Mouse (Mus musculus) testis, adult 2 months (tissue): ENCODE measurements at regions not wholly inside any gene's neighbourhood (a gene's known extent, or its start where the extent isn't known, plus 50 kb on each side); places are given as distances from the start of the nearest gene placed in this dataset.

Experiments
- H3K27ac ChIP-seq: fragments of 200-500 bp; 2 replicates; pipeline ENCODE4 v1.5.1; 2012; ENCODE audit warnings: low read depth, low read length; ENCODE audit not compliant: control insufficient read depth, insufficient read depth
- H3K27me3 ChIP-seq: fragments of 200-500 bp; 2 replicates; pipeline ENCODE4 v1.6.1; 2012; ENCODE audit warnings: mild to moderate bottlenecking, low read length, moderate library complexity; ENCODE audit not compliant: control insufficient read depth, insufficient read depth
- H3K36me3 ChIP-seq: fragments of 200-500 bp; 2 replicates; pipeline ENCODE4 v1.6.1; 2012; ENCODE audit warnings: mild to moderate bottlenecking, low read length; ENCODE audit not compliant: control insufficient read depth, insufficient read depth
- H3K4me1 ChIP-seq: fragments of 200-500 bp; 2 replicates; pipeline ENCODE4 v1.6.1; 2012; ENCODE audit warnings: low read length; ENCODE audit not compliant: control insufficient read depth, insufficient read depth
- H3K4me3 ChIP-seq: fragments of 200-500 bp; 2 replicates; pipeline ENCODE4 v1.5.1; 2012; ENCODE audit warnings: low read depth, mild to moderate bottlenecking, low read length, moderate library complexity, mixed read lengths; ENCODE audit not compliant: control insufficient read depth
- CTCF ChIP-seq: fragments of 200-500 bp; IDR thresholded peaks from 2 replicates; pipeline ENCODE4 v1.5.1; 2012; ENCODE audit warnings: low read depth, mild to moderate bottlenecking, inconsistent platforms, low read length, moderate library complexity; ENCODE audit not compliant: control insufficient read depth, insufficient read depth, insufficient replicate concordance
- POLR2A ChIP-seq: fragments of 200-500 bp; IDR thresholded peaks from 2 replicates; pipeline ENCODE4 v1.6.1; 2012; ENCODE audit warnings: low read depth, mild to moderate bottlenecking, inconsistent platforms, low read length, moderate library complexity; ENCODE audit not compliant: control insufficient read depth

DNA sequence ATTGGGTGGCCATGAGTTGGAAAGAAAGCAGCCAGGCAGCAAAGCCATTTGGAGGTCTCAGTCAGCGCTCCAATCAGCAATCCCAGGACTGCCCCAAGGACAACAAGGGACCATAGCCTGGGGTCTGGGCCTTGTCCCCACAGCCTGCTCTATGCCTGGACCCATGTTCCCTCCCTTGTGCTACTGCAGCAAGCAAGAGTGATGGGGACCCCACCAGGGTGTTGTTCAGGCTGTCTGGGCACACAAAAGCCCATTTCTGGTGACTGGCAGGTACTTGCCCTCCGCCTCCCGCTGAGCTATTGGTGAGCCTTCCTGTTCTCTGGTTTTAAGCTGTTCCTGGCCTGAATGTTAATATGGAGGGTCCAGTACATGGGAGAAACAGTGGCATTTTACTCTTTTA is 71.2 kb upstream of the A230072I06Rik start:
- Histone ChIP-seq H3K4me1 (no peaks in the 10 kb centered on the region), H3K4me3 (no peak overlapping the region), H3K27me3 (no peaks in the 10 kb centered on the region), H3K27ac (no peak overlapping the region), H3K36me3 (no peaks in the 10 kb centered on the region)
- TF ChIP-seq POLR2A (no peak), CTCF (no peak)

DNA sequence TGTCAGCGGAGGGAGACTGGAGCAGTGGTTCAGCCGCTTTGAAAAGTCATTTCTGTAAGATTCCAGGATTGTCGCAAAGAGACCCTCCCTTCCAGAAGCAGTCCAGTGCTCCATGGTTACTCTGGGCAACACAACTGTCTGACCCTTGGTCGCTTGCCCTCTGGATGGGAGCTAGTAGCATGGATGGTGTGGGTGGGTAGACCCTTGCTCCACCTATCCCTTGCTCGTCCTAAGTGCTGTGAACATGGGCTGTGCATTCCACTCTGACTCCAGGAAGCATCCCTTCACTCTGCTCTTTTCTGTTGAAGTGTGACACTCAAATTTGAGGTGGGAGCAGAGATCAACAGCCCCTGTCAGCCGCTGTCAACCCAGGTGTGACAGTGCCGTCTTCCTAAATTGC is 64.8 kb upstream of the A230072I06Rik start:
- H3K27ac ChIP-seq: no peak overlapping the region
- H3K27me3 ChIP-seq: no peaks in the 10 kb centered on the region
- no peaks in the 10 kb centered on the region for H3K36me3 ChIP-seq
- TF ChIP-seq CTCF: no peak
- TF ChIP-seq POLR2A: no peak
- H3K4me3 ChIP-seq: no peak overlapping the region
- 0 out of 2 replicates have a peak, but pooled peaks cover 2% of the 10 kb centered on the region for H3K4me1 ChIP-seq

DNA sequence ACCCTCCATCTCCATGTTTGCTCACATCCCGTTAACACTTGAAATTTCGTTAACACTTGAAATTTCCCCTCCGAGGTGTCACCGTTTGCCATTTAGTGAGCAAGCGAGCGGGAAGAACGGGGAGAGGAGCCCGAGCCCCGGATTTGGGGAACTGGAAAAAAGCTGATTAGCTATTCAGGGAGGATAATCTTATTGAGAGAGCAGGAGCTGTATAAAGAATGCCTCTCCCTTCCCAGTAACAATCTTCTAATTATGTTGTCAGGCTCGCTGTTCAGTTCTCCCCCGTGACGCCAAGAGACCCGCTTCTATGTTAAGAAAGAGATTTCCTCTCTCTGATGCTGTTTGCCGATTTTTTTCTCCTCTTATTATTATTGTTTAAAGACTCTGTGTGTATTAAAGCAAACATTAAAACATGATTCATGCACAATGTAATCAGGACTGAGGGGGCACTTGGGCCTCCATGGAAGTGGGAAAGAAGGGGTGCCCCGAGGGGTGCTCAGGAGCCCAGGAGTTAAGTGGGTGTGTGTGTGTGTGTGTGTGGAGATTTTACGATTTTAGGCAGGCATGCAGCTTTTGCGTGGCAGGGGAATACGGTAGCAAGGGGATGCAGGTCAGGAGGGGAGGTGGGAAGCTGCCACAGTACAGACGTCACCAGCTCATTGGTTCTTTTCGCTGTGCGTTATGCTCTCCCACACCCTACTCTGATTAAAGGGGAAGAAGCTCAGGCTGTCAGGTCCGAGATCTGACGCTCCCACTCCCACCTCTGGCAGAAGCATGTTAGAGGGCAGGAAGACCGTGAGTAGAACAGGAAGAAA is 64.2 kb upstream of the A230072I06Rik start:
- no peaks in the 10 kb centered on the region for H3K36me3 ChIP-seq
- 0 out of 2 replicates have a peak, but pooled peaks cover 2% of the 10 kb centered on the region for H3K4me1 ChIP-seq
- no peak overlapping the region for H3K27ac ChIP-seq
- H3K4me3 ChIP-seq: no peak overlapping the region
- no peaks in the 10 kb centered on the region for H3K27me3 ChIP-seq
- TF ChIP-seq POLR2A: no peak
- no peak for TF ChIP-seq CTCF

DNA sequence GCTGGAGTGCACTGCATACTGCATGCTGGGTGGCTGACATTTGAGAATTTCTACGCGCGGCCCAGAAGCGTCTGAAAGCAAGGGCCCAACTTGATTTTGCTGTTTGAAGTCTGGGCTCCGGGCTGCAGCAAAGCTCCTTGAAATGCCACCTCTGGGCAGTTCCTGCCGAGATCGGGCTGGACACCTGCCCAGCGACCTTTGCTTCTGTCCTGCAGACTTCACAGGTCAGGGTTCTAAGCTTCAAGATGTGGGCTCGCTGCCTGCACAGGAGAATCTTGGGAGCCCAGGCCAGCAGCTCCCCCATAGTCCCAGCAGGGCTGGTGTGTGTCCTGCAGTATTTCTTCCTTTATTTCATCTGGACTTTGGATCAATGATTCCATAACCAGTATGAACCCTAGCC is 57.1 kb upstream of the A230072I06Rik start:
- H3K4me3 ChIP-seq: no peak overlapping the region
- no peaks in the 10 kb centered on the region for H3K36me3 ChIP-seq
- H3K4me1 ChIP-seq: no peaks in the 10 kb centered on the region
- H3K27ac ChIP-seq: no peak overlapping the region
- TF ChIP-seq CTCF: no peak
- no peak for TF ChIP-seq POLR2A
- H3K27me3 ChIP-seq: no peaks in the 10 kb centered on the region

DNA sequence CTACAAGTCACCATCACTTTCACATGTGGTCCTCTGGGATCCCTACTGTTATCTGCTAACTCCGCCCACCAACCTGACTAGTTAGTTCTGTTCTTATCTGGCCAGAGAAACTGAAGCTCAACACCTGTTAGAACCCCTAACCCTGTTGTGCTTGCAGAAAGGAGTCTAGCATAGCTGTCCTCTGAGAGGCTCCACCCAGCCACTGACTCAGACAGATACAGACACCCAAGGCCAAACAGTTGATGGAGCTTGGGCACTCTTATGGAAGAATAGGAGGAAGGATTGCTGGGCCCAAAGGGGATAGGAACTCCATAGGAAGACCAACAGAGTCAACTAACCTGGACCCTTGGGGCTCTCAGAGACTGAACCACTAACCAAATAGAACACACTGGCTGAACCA is 55.2 kb upstream of the A230072I06Rik start:
- TF ChIP-seq CTCF: no peak
- TF ChIP-seq POLR2A: no peak
- H3K27me3 ChIP-seq: no peaks in the 10 kb centered on the region
- no peak overlapping the region for H3K27ac ChIP-seq
- H3K4me3 ChIP-seq: no peak overlapping the region
- no peaks in the 10 kb centered on the region for H3K4me1 ChIP-seq
- H3K36me3 ChIP-seq: no peaks in the 10 kb centered on the region
